Mouse (Mus musculus) small intestine, adult 2 months (tissue): ENCODE data around the gene Adamts7.

Source experiments
- CTCF ChIP-seq: fragments of 200-500 bp; IDR thresholded peaks from 2 replicates; pipeline ENCODE4 v1.5.1; 2012; ENCODE audit warnings: low read depth, mild to moderate bottlenecking, control low read depth, inconsistent platforms, low read length, moderate library complexity, mixed read lengths; ENCODE audit not compliant: insufficient replicate concordance, insufficient read length; ENCODE audit errors: extremely low read depth
- POLR2A ChIP-seq: fragments of 200-500 bp; IDR thresholded peaks from 2 replicates; pipeline ENCODE4 v1.6.1; 2012; ENCODE audit warnings: low read depth, mild to moderate bottlenecking, control low read depth, inconsistent platforms, low read length, moderate library complexity

DNA sequence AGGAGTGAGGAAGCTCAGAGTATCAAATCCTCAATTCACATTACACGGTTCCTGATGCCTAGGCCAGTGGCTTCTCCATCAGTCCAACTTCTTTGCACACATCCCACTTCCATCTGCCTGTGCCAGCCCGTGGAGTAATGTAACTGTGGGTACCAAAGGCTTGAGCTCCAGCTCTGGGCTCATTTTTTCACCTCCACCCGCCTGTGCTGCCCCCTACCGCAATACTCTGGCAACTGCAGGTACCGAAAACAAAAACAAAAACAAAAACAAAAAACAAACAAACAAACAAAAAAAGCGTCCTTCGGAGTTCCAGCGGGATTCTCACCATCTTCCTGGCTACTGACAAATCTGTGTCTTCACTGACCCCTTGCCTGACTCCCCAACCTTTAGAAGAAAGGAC is 27.4 kb upstream of the Adamts7 start:
- peak; percentile 14; the same call in 1 of the 2 replicates for TF ChIP-seq CTCF
- no peak for TF ChIP-seq POLR2A
